Mouse (Mus musculus): Measurements from ENCODE around the gene Cilp.
"Not testable (repeated sequence)": the region's sequence is repeated elsewhere in the genome, so short reads cannot be mapped to it uniquely, and the experiment has no call there.

Gene Cilp

GRCm38 (mm10) chr9:65264959-65265358 lies at the start of gene Cilp:
Gene Cilp, plus strand, starts transcription at chr9:65265180.
- DNase-seq (ENCODE audit: extremely low read depth, low read depth) = no peak

GRCm38 (mm10) chr9:65215494-65216126 lies 49.4 kb upstream of the Cilp start:
- peak; percentile 97 for DNase-seq (ENCODE audit: extremely low read depth, low read depth)

GRCm38 (mm10) chr9:65216972-65217371 lies 48.0 kb upstream of the Cilp start:
- DNase-seq (ENCODE audit: extremely low read depth, low read depth) = no peak

- DNase-seq (ENCODE audit: extremely low read depth, low read depth) = no peak
Measured at GRCm38 (mm10) chr9:65217661-65218060, 47.3 kb upstream of the Cilp start.

- no peak for DNase-seq (ENCODE audit: extremely low read depth, low read depth)
Measured at GRCm38 (mm10) chr9:65218916-65219315, 46.1 kb upstream of the Cilp start.

- not testable (repeated sequence) for DNase-seq (ENCODE audit: extremely low read depth, low read depth)
Measured at GRCm38 (mm10) chr9:65220398-65220797, 44.6 kb upstream of the Cilp start.

GRCm38 (mm10) chr9:65223927-65224326 lies 41.1 kb upstream of the Cilp start:
- DNase-seq (ENCODE audit: extremely low read depth, low read depth) = no peak

GRCm38 (mm10) chr9:65225795-65226194 lies 39.2 kb upstream of the Cilp start:
- DNase-seq (ENCODE audit: extremely low read depth, low read depth) = no peak

- DNase-seq (ENCODE audit: extremely low read depth, low read depth) = no peak
Measured at GRCm38 (mm10) chr9:65230250-65230649, 34.7 kb upstream of the Cilp start.

GRCm38 (mm10) chr9:65231284-65231683 lies 33.7 kb upstream of the Cilp start:
- DNase-seq (ENCODE audit: extremely low read depth, low read depth) = no peak

- DNase-seq (ENCODE audit: extremely low read depth, low read depth) = no peak
Measured at GRCm38 (mm10) chr9:65233243-65233985, 31.6 kb upstream of the Cilp start.

GRCm38 (mm10) chr9:65234734-65235133 lies 30.2 kb upstream of the Cilp start:
- no peak for DNase-seq (ENCODE audit: extremely low read depth, low read depth)

GRCm38 (mm10) chr9:65235601-65236000 lies 29.4 kb upstream of the Cilp start:
- no peak for DNase-seq (ENCODE audit: extremely low read depth, low read depth)

GRCm38 (mm10) chr9:65237616-65238015 lies 27.4 kb upstream of the Cilp start:
- no peak for DNase-seq (ENCODE audit: extremely low read depth, low read depth)

GRCm38 (mm10) chr9:65238191-65238760 lies 26.7 kb upstream of the Cilp start:
- DNase-seq (ENCODE audit: extremely low read depth, low read depth) = no peak

GRCm38 (mm10) chr9:65239176-65239575 lies 25.8 kb upstream of the Cilp start:
- DNase-seq (ENCODE audit: extremely low read depth, low read depth) = no peak

GRCm38 (mm10) chr9:65239731-65240130 lies 25.2 kb upstream of the Cilp start:
- no peak for DNase-seq (ENCODE audit: extremely low read depth, low read depth)

GRCm38 (mm10) chr9:65240587-65240986 lies 24.4 kb upstream of the Cilp start:
- DNase-seq (ENCODE audit: extremely low read depth, low read depth) = no peak

GRCm38 (mm10) chr9:65241973-65242372 lies 23.0 kb upstream of the Cilp start:
- DNase-seq (ENCODE audit: extremely low read depth, low read depth) = no peak

GRCm38 (mm10) chr9:65243249-65243648 lies 21.7 kb upstream of the Cilp start:
- DNase-seq (ENCODE audit: extremely low read depth, low read depth) = no peak

- no peak for DNase-seq (ENCODE audit: extremely low read depth, low read depth)
Measured at GRCm38 (mm10) chr9:65244036-65244806, 20.8 kb upstream of the Cilp start.

Measured in MEL-GATA-1-ER (cell line).